Mouse (Mus musculus): Measurements from ENCODE around the gene Rpl12. TPM values are rescaled to one million over a fixed set of nuclear protein-coding genes. Genes with fewer than 3 reads are reported as not detected.

Gene Rpl12
- polyA plus RNA-seq, 1 experiment, result 241 TPM

- TF ChIP-seq POLR2A (IDR thresholded peaks at IDR 0.05; ENCODE audit: borderline replicate concordance, extremely low read depth, low read depth, low read length) (no peak), CTCF (IDR thresholded peaks at IDR 0.05; ENCODE audit: insufficient read depth, low read length) (no peak)
- 84% methylated on average over 13 of the region's 13 CpGs for WGBS
- H3K4me1 ChIP-seq (ENCODE audit: control insufficient read depth, insufficient read depth, low read length), result peaks cover 8% of the 10 kb centered on the region; the same call in 1 of the 2 replicates
- no peak overlapping the region for H3K4me3 ChIP-seq (replicated peaks; ENCODE audit: extremely low read depth, low read depth, low read length)
- DNase-seq, result no peak
Measured at GRCm38 (mm10) chr2:32922564-32922963, 38.8 kb upstream of the Rpl12 start.

DNA sequence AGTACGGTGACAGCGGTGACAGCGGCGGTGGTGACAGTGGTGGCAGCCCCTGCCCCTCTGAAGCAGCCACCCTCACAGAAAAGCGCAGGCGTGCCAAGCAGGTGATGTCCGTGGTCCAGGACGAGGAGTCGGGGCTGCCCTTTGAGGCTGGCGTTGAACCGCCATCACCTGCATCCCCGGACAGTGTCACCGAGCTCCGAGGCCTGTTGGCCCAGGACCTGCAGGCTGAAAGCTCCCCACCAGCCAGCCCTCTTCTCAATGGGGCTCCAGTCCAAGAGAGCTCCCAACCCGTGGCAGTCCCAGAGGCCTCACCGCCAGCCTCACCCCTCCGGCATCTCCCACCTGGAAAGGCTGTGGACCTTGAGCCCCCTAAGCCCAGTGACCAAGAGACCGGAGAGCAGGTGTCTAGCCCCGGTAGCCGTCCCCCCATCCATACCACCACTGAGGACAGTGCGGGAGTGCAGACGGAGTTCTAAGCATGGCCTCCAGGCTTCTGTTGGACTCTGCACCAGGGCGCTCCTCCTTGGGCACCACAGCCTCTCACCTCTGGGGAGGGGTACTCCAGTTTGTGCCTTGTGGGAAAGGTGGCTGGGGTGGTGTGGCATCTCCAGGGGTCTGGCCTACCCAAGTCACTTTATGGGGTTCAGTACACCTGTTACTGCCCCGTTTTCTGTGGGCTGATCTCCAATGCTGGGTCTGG lies 37.7 kb upstream of the Rpl12 start:
- 89% methylated on average over 24 of the region's 24 CpGs for WGBS
- no peak overlapping the region for H3K4me3 ChIP-seq (replicated peaks; ENCODE audit: extremely low read depth, low read depth, low read length)
- DNase-seq, result no peak
- peaks cover 9% of the 10 kb centered on the region for H3K4me1 ChIP-seq (ENCODE audit: control insufficient read depth, insufficient read depth, low read length)
- TF ChIP-seq CTCF (IDR thresholded peaks at IDR 0.05; ENCODE audit: insufficient read depth, low read length) (no peak), POLR2A (IDR thresholded peaks at IDR 0.05; ENCODE audit: borderline replicate concordance, extremely low read depth, low read depth, low read length) (no peak)

DNA sequence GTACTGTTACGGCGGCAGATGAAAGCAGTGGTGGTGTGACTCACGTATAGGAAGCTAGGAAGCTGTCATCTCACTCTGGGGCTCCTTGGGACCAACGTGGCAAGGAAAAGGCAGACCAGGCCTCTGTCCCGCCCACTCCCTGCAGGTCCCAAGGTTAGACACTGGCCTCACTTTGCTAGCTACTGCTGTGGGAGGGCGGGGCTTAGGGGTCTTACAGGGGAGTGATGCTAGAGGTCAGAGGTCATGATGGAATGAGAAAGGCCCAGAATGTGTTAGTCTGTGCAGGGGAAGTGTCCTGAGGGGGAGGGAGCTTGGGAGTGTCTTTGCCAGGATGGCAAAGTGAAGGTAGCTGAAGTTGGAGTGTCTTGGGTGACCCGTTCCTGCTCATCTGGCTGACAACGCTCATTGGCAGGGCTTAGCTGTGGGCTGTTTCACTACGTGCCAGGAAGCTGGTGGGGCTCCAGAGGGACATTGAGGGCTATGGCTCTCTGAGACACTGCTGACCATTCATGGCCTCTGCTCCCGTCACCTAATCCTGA lies 37.0 kb upstream of the Rpl12 start:
- 65% methylated on average over 10 of the region's 10 CpGs for WGBS
- no peak overlapping the region for H3K4me3 ChIP-seq (replicated peaks; ENCODE audit: extremely low read depth, low read depth, low read length)
- TF ChIP-seq CTCF (IDR thresholded peaks at IDR 0.05; ENCODE audit: insufficient read depth, low read length), result no peak
- no peak for TF ChIP-seq POLR2A (IDR thresholded peaks at IDR 0.05; ENCODE audit: borderline replicate concordance, extremely low read depth, low read depth, low read length)
- no peak for DNase-seq
- peaks cover 9% of the 10 kb centered on the region for H3K4me1 ChIP-seq (ENCODE audit: control insufficient read depth, insufficient read depth, low read length)

DNA sequence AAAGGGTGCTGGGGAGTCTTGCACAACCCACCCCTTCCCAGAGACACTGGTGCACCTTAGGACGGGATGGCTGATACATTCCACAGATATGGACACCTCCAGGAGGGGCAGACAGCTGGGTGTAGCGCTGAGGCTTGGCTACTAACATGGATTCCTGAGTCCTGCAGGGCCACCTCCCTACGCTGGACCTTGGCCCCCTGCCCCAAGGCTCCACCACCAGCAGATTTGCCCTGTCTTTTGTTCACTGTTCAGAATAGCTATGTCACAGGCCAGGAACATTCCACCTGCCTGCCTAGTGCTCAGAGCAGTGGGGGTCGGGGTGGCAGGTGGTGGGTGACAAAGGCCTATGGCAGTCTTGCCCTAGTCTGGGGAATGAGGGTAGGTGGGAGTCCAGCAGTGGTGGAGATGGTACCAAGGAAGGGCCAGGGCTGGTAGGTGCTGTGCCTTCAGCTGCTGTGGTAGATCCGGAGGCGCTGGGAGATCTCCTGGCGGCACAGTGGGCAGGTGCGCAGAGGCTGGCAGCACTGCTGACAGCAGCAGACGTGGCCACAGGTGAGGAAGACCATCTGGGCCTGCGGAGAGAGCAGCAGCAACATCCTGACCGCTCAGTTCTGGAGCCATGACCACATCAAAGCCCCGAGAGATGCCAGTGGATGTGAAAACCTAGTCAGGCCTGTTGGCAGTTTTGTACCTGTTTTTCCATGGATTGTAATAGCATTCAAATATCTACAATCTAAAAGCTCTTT lies 34.9 kb upstream of the Rpl12 start:
- Histone ChIP-seq H3K4me3 (replicated peaks; ENCODE audit: extremely low read depth, low read depth, low read length) (no peak overlapping the region), H3K4me1 (ENCODE audit: control insufficient read depth, insufficient read depth, low read length) (peaks cover 9% of the 10 kb centered on the region)
- no peak for TF ChIP-seq POLR2A (IDR thresholded peaks at IDR 0.05; ENCODE audit: borderline replicate concordance, extremely low read depth, low read depth, low read length)
- TF ChIP-seq CTCF (IDR thresholded peaks at IDR 0.05; ENCODE audit: insufficient read depth, low read length), result no peak
- 63% methylated on average over 12 of the region's 12 CpGs for WGBS
- DNase-seq, result peak; percentile 21

DNA sequence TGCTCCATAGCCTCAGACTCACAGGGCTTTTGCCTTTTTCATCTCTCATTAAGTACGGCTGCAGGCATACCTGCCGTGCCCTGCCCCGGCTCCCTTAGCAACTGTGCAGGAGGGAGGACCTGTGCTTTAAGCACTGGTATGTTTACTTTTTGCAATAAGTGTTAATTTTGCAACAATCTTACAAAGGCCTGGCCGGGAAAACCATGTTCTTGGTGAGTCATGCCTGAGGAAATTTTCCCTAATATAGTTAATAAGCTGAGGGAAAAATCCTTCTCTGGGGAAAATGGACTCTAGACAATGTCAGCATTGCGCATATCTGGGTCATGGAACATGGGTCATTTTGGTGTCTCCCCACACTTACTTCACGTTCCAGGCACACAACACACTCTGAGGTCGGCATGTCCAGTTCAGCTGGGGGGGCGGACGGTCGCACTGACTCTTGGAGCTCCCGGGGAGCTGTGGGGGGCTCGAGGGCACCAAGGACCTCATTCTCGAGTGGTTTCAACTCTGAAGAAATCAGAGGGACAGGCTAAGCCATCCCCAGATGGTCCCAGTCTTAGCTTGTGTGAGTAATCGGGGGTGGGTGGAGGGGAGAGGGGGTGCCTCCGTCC lies 33.6 kb upstream of the Rpl12 start:
- no peak overlapping the region for H3K4me3 ChIP-seq (replicated peaks; ENCODE audit: extremely low read depth, low read depth, low read length)
- TF ChIP-seq CTCF (IDR thresholded peaks at IDR 0.05; ENCODE audit: insufficient read depth, low read length) (no peak), POLR2A (IDR thresholded peaks at IDR 0.05; ENCODE audit: borderline replicate concordance, extremely low read depth, low read depth, low read length) (no peak)
- DNase-seq, result peak; percentile 53
- WGBS, result 43% methylated on average over 15 of the region's 15 CpGs
- H3K4me1 ChIP-seq (ENCODE audit: control insufficient read depth, insufficient read depth, low read length), result peaks cover 9% of the 10 kb centered on the region

DNA sequence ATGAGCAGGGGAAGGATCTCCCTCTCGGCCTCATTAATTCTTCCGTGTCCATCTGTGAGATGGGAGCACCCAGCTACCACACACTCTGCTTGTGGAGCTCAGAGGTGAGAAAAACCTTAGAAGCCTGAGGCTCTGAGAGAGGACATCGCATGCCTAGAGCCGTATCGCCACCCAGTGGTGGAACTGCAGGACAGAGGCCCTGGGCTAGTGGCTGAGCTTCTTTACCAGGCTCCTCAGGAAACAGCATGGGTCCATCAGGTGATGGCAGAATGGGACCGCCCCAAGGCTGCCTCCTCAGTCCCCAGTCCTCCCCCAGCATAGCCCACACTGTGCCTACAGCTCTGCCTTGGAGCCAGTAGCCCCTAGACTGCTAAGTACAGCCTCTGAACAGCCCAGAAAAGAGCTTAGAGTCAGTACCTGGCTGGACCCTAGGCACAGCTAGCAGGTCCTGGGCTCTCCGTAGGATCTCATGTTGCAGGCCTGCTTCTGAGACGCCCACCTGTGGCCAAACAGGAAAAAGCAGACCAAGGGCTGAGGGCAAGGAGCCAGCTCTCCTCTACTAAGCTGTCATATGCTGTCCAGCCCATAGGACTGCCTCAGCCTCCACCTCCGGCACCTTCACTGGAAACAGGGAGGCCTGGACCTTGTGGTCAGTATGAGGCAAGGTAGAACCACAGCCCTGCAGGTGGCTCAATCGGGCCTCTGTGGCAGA lies 33.0 kb upstream of the Rpl12 start:
- H3K4me3 ChIP-seq (replicated peaks; ENCODE audit: extremely low read depth, low read depth, low read length), result no peak overlapping the region
- H3K4me1 ChIP-seq (ENCODE audit: control insufficient read depth, insufficient read depth, low read length), result peaks cover 9% of the 10 kb centered on the region
- TF ChIP-seq POLR2A (IDR thresholded peaks at IDR 0.05; ENCODE audit: borderline replicate concordance, extremely low read depth, low read depth, low read length), result no peak
- TF ChIP-seq CTCF (IDR thresholded peaks at IDR 0.05; ENCODE audit: insufficient read depth, low read length), result peak; percentile 94
- peak; percentile 79 for DNase-seq
- WGBS, result 24% methylated on average over 10 of the region's 10 CpGs

DNA sequence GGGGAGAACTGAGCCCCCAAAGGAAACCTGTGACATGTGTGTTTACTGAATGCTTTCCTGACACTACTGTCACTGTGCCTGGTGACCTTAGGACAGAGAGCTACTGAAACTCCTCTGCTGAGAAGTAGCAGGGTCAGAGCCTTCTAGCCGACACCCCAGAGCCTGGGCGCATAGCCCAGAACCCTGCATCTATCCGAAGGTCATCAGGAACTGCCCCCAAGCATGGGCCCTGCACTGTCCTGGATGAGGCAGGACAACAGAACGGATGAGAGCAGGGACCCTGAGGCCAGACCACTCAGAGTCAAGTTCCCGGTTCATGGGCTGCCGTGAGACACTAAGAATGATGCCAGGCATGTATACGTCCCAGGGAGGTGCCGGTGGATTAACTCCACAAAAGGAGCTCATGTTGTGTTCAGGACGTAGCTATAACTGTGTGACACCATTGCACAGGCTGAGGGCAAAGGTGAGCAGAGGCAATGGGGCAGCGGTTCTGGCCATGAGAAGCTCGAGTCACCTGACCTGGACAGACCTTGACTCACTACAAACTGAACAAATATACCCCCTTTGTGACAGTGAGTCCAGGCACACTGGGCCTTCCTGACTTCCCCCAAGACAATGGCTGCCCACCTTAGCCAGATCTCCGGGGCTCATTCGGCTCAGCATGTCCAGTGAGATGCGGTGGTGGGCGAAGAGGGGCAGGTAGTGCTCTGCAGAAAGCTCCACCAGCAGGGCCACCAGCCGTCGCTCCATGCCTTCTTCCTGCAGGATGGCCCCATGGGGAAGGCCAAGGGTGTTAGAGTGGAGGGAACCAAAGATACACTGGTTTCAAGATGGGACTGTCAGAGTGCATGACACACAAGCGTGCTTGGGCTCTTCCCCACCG lies 32.2 kb upstream of the Rpl12 start:
- Histone ChIP-seq H3K4me1 (ENCODE audit: control insufficient read depth, insufficient read depth, low read length) (peaks cover 9% of the 10 kb centered on the region), H3K4me3 (replicated peaks; ENCODE audit: extremely low read depth, low read depth, low read length) (no peak overlapping the region)
- WGBS, result 74% methylated on average over 19 of the region's 19 CpGs
- TF ChIP-seq CTCF (IDR thresholded peaks at IDR 0.05; ENCODE audit: insufficient read depth, low read length) (no peak), POLR2A (IDR thresholded peaks at IDR 0.05; ENCODE audit: borderline replicate concordance, extremely low read depth, low read depth, low read length) (no peak)
- DNase-seq, result no peak

- Histone ChIP-seq H3K4me1 (ENCODE audit: control insufficient read depth, insufficient read depth, low read length) (peaks cover 5% of the 10 kb centered on the region), H3K4me3 (replicated peaks; ENCODE audit: extremely low read depth, low read depth, low read length) (no peak overlapping the region)
- WGBS, result 69% methylated on average over 7 of the region's 7 CpGs
- TF ChIP-seq POLR2A (IDR thresholded peaks at IDR 0.05; ENCODE audit: borderline replicate concordance, extremely low read depth, low read depth, low read length) (no peak), CTCF (IDR thresholded peaks at IDR 0.05; ENCODE audit: insufficient read depth, low read length) (no peak)
- DNase-seq, result no peak
Measured at GRCm38 (mm10) chr2:32931730-32932129, 29.6 kb upstream of the Rpl12 start.

Data from lung, adult 2 months (tissue).